Comparison of ENCODE assay signal across 16 mouse cellular contexts in the genomic region with DNA sequence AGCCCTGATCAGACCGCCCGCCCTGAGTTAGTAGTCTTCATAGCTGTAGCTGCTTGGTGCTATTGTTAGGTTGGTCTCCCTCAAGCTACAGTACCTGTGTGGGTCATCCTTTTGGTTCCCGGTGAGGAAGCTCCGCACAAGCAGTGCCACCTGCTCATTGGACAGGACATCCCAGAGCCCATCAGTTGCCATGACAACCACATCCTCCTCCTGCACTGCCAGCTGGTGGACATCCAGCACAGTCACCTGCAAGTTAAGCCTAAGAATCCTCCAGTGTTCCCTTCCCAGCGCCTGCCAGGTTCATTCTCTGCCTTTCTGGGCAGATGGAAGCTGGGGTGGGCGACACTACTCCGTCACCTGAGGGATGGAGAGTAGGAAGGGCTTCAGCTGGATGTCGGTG. TPM values are rescaled to one million over a fixed set of nuclear protein-coding genes. Genes with fewer than 3 reads are reported as not detected.
DNase-seq lines count a peak whose midpoint lies in the region; ATAC-seq and TF ChIP-seq lines count a peak whose summit lies in the region.
"Had no signal": no experiment of that assay in that cellular context is flagged by ENCODE, and none has a peak within 500 bp of the region (broad histone marks: within the 10 kb centered on the region; RNA-seq: fewer than 3 reads in every experiment).

No protein-coding gene starts in this region.

- 63% methylated on average over 8 of the region's 8 CpGs for WGBS in hindbrain, embryonic 13.5 days
- 83% methylated on average over 8 of the region's 8 CpGs for WGBS in hindbrain, embryonic 11.5 days
- 77% methylated on average over 8 of the region's 8 CpGs for WGBS in hindbrain, embryonic 16.5 days
- WGBS in lung, postnatal 0 days, result 88% methylated on average over 8 of the region's 8 CpGs

- peaks cover 30% of the 10 kb centered on the region for H3K4me1 ChIP-seq in hindbrain, embryonic 13.5 days (replicated peaks)
- no peaks in the 10 kb centered on the region; the same call in 1 of the 2 replicates for H3K4me1 ChIP-seq in hindbrain, embryonic 11.5 days (replicated peaks; ENCODE audit: control insufficient read depth, insufficient read depth, low read length)
- H3K4me1 ChIP-seq in hindbrain, embryonic 16.5 days (ENCODE audit: control insufficient read depth, insufficient read depth, low read depth, low read length), result peaks cover 11% of the 10 kb centered on the region
- H3K4me1 ChIP-seq in lung, postnatal 0 days (ENCODE audit: insufficient read depth, low read depth, low read length), result peaks cover 2% of the 10 kb centered on the region; the same call in 1 of the 2 replicates

- H3K4me3 ChIP-seq in hindbrain, embryonic 13.5 days, result no peak overlapping the region
- no peak overlapping the region for H3K4me3 ChIP-seq in hindbrain, embryonic 11.5 days (ENCODE audit: low read depth, low read length)
- no peak overlapping the region for H3K4me3 ChIP-seq in hindbrain, embryonic 16.5 days (ENCODE audit: low read length)
- no peak overlapping the region for H3K4me3 ChIP-seq in lung, postnatal 0 days (ENCODE audit: low read depth, low read length)
- H3K4me3 ChIP-seq: myocyte had no signal

- H3K9me3 ChIP-seq in hindbrain, embryonic 13.5 days, result no peaks in the 10 kb centered on the region
- no peaks in the 10 kb centered on the region for H3K9me3 ChIP-seq in hindbrain, embryonic 11.5 days (ENCODE audit: control insufficient read depth, low read length)
- H3K9me3 ChIP-seq in hindbrain, embryonic 16.5 days (ENCODE audit: control insufficient read depth, low read length), result no peaks in the 10 kb centered on the region
- H3K9me3 ChIP-seq in lung, postnatal 0 days (ENCODE audit: low read length), result no peaks in the 10 kb centered on the region

- H3K27ac ChIP-seq in hindbrain, embryonic 13.5 days, result peak overlapping the region; percentile 79
- H3K27ac ChIP-seq in hindbrain, embryonic 11.5 days (ENCODE audit: low read depth, low read length), result no peak overlapping the region
- H3K27ac ChIP-seq in hindbrain, embryonic 16.5 days (ENCODE audit: low read depth, low read length), result peak overlapping the region; percentile 53; the same call in 1 of the 2 replicates
- H3K27ac ChIP-seq in lung, postnatal 0 days (ENCODE audit: low read length), result no peak overlapping the region

- intact Hi-C loops in gastrocnemius, postnatal 36 days (cut with DNase I), result no loop called here

- peaks cover 19% of the 10 kb centered on the region; the same call in 1 of the 2 replicates for H3K27me3 ChIP-seq in hindbrain, embryonic 13.5 days
- H3K27me3 ChIP-seq in hindbrain, embryonic 11.5 days (ENCODE audit: control insufficient read depth, insufficient read depth, low read length), result no peaks in the 10 kb centered on the region
- no peaks in the 10 kb centered on the region for H3K27me3 ChIP-seq in hindbrain, embryonic 16.5 days (replicated peaks; ENCODE audit: control insufficient read depth, insufficient read depth, low read length)
- no peaks in the 10 kb centered on the region for H3K27me3 ChIP-seq in lung, postnatal 0 days (replicated peaks; ENCODE audit: insufficient read depth, low read length)

- H3K36me3 ChIP-seq in hindbrain, embryonic 13.5 days, result peaks cover 23% of the 10 kb centered on the region
- 0 out of 2 replicates have a peak, but pooled peaks cover 3% of the 10 kb centered on the region for H3K36me3 ChIP-seq in hindbrain, embryonic 11.5 days (ENCODE audit: control insufficient read depth, insufficient read depth, low read length)
- peaks cover 8% of the 10 kb centered on the region for H3K36me3 ChIP-seq in hindbrain, embryonic 16.5 days (ENCODE audit: control insufficient read depth, insufficient read depth, low read length)
- H3K36me3 ChIP-seq in lung, postnatal 0 days (ENCODE audit: insufficient read depth, low read length), result 0 out of 2 replicates have a peak, but pooled peaks cover 3% of the 10 kb centered on the region

- peak; percentile 36 for ATAC-seq in hindbrain, embryonic 13.5 days (ENCODE audit: low FRiP score)
- ATAC-seq in hindbrain, embryonic 11.5 days (ENCODE audit: low FRiP score), result no peak
- ATAC-seq in hindbrain, embryonic 16.5 days, result peak; percentile 61
- ATAC-seq in lung, postnatal 0 days, result no peak
- ATAC-seq: activated CD4-positive, CD25-positive, alpha-beta regulatory T cell, adult 4 months had no signal

- DNase-seq in hindbrain, embryonic 11.5 days (ENCODE audit: low spot score), result no peak
- peak; percentile 59 for DNase-seq in right cerebral cortex, postnatal 25 days
- DNase-seq in right cerebral cortex, adult 2 months (ENCODE audit: low spot score in 2 of 2), result no peak
- no peak for DNase-seq in adrenal gland, postnatal 25 days
- no peak for DNase-seq in gastrocnemius, postnatal 36 days
- DNase-seq in lung, postnatal 0 days (ENCODE audit: low spot score), result no peak
- DNase-seq: embryo, embryonic 11 days; heart, postnatal 36 days; kidney, adult 9 months; lung, postnatal 10 days; right cerebral cortex, postnatal 14 days; thymus, postnatal 25 days had no signal

- TF ChIP-seq CTCF in lung, postnatal 0 days (IDR thresholded peaks at IDR 0.05), result no peak

- TF ChIP-seq EP300 in lung, postnatal 0 days (IDR thresholded peaks at IDR 0.05), result no peak

- 0 out of 2 replicates have a peak overlapping the region, but pooled peaks have one; percentile 10 for H3K4me2 ChIP-seq in hindbrain, embryonic 13.5 days
- no peak overlapping the region for H3K4me2 ChIP-seq in hindbrain, embryonic 11.5 days (replicated peaks; ENCODE audit: low read depth, low read length)
- peak overlapping the region; percentile 6; the same call in 1 of the 2 replicates for H3K4me2 ChIP-seq in hindbrain, embryonic 16.5 days (ENCODE audit: low read length)
- H3K4me2 ChIP-seq in lung, postnatal 0 days (replicated peaks; ENCODE audit: low read depth, low read length), result no peak overlapping the region

- peak overlapping the region; percentile 58 for H3K9ac ChIP-seq in hindbrain, embryonic 13.5 days
- no peak overlapping the region for H3K9ac ChIP-seq in hindbrain, embryonic 11.5 days (ENCODE audit: low read depth, low read length)
- H3K9ac ChIP-seq in hindbrain, embryonic 16.5 days (ENCODE audit: low read depth, low read length), result no peak overlapping the region
- no peak overlapping the region for H3K9ac ChIP-seq in lung, postnatal 0 days (replicated peaks; ENCODE audit: low read depth)

RNA-seq across cellular contexts. Expression of gene Ppm1m, which starts 3.9 kb away (rescaled TPM):
- polyA plus RNA-seq in hindbrain, embryonic 13.5 days (2015; fragmentation: Nextera tagmentation; extraction: Ambion mirVana), result 16.6 and 19.0 TPM in 2 replicates
- 21.7 TPM in 2 replicates for polyA plus RNA-seq in hindbrain, embryonic 11.5 days (2014; fragmentation: Nextera tagmentation; extraction: Ambion mirVana)
- polyA plus RNA-seq in hindbrain, embryonic 16.5 days (2015; fragmentation: Nextera tagmentation; extraction: Ambion mirVana), result 20.9 TPM in 2 replicates
- total RNA-seq in adrenal gland, postnatal 25 days (2021), result 119 and 156 TPM in 2 replicates
- total RNA-seq in gastrocnemius, postnatal 36 days (2021), result 1 to 10 TPM; 3.0 to 3.3 TPM
- polyA plus RNA-seq in lung, postnatal 0 days (2015; fragmentation: Nextera tagmentation; extraction: Ambion mirVana), result 33.4 and 37.2 TPM in 2 replicates

RNA-seq across cellular contexts. Expression of gene Twf2, which starts 7.2 kb away (rescaled TPM):
- polyA plus RNA-seq in hindbrain, embryonic 13.5 days (2015; fragmentation: Nextera tagmentation; extraction: Ambion mirVana), result 53.5 and 53.9 TPM in 2 replicates
- polyA plus RNA-seq in hindbrain, embryonic 11.5 days (2014; fragmentation: Nextera tagmentation; extraction: Ambion mirVana), result 57.3 and 59.6 TPM in 2 replicates
- polyA plus RNA-seq in hindbrain, embryonic 16.5 days (2015; fragmentation: Nextera tagmentation; extraction: Ambion mirVana), result 49.9 and 50.3 TPM in 2 replicates
- 111 and 128 TPM in 2 replicates for total RNA-seq in adrenal gland, postnatal 25 days (2021)
- total RNA-seq in gastrocnemius, postnatal 36 days (2021), result 100 to 1,000 TPM; 113 to 156 TPM
- polyA plus RNA-seq in lung, postnatal 0 days (2015; fragmentation: Nextera tagmentation; extraction: Ambion mirVana), result 64.2 and 64.6 TPM in 2 replicates

RNA-seq across cellular contexts. Expression of gene Wdr82, which starts 25.0 kb away (rescaled TPM):
- 32.6 and 33.7 TPM in 2 replicates for polyA plus RNA-seq in hindbrain, embryonic 13.5 days (2015; fragmentation: Nextera tagmentation; extraction: Ambion mirVana)
- polyA plus RNA-seq in hindbrain, embryonic 11.5 days (2014; fragmentation: Nextera tagmentation; extraction: Ambion mirVana), result 32.7 and 32.8 TPM in 2 replicates
- 26.7 and 30.6 TPM in 2 replicates for polyA plus RNA-seq in hindbrain, embryonic 16.5 days (2015; fragmentation: Nextera tagmentation; extraction: Ambion mirVana)
- total RNA-seq in adrenal gland, postnatal 25 days (2021), result 82.4 and 83.3 TPM in 2 replicates
- total RNA-seq in gastrocnemius, postnatal 36 days (2021), result 10 to 100 TPM; 18.4 to 20.3 TPM
- 11.3 and 13.2 TPM in 2 replicates for polyA plus RNA-seq in lung, postnatal 0 days (2015; fragmentation: Nextera tagmentation; extraction: Ambion mirVana)

RNA-seq across cellular contexts. Expression of gene Tlr9, which starts 26.7 kb away (rescaled TPM):
- polyA plus RNA-seq in hindbrain, embryonic 13.5 days (2015; fragmentation: Nextera tagmentation; extraction: Ambion mirVana), result 0.04 and 0.05 TPM in 2 replicates
- not detected in 2 replicates for polyA plus RNA-seq in hindbrain, embryonic 11.5 days (2014; fragmentation: Nextera tagmentation; extraction: Ambion mirVana)
- polyA plus RNA-seq in hindbrain, embryonic 16.5 days (2015; fragmentation: Nextera tagmentation; extraction: Ambion mirVana), result 0.04 and 0.09 TPM in 2 replicates
- total RNA-seq in adrenal gland, postnatal 25 days (2021), result 0.67 and 0.85 TPM in 2 replicates
- under 1 TPM; 0.25 to 0.31 TPM for total RNA-seq in gastrocnemius, postnatal 36 days (2021)
- 0.12 and 0.15 TPM in 2 replicates for polyA plus RNA-seq in lung, postnatal 0 days (2015; fragmentation: Nextera tagmentation; extraction: Ambion mirVana)
- polyA plus RNA-seq: myocyte had no signal

RNA-seq across cellular contexts. Expression of gene Glyctk, which starts 37.8 kb away (rescaled TPM):
- polyA plus RNA-seq in hindbrain, embryonic 13.5 days (2015; fragmentation: Nextera tagmentation; extraction: Ambion mirVana), result 5.4 and 5.7 TPM in 2 replicates
- 3.9 and 4.9 TPM in 2 replicates for polyA plus RNA-seq in hindbrain, embryonic 11.5 days (2014; fragmentation: Nextera tagmentation; extraction: Ambion mirVana)
- 2.1 TPM in 2 replicates for polyA plus RNA-seq in hindbrain, embryonic 16.5 days (2015; fragmentation: Nextera tagmentation; extraction: Ambion mirVana)
- total RNA-seq in adrenal gland, postnatal 25 days (2021), result 3.7 and 4.8 TPM in 2 replicates
- 1 to 10 TPM in 1 of 2 experiments, under 1 TPM in 1; 0.76 to 1.2 TPM for total RNA-seq in gastrocnemius, postnatal 36 days (2021)
- polyA plus RNA-seq in lung, postnatal 0 days (2015; fragmentation: Nextera tagmentation; extraction: Ambion mirVana), result 0.67 and 0.71 TPM in 2 replicates

Comparison
In these comparisons a context has a peak if more than half of its experiments do, and no peak if none do; other contexts are left out.
1. ATAC-seq: peak in hindbrain, embryonic 13.5 days (single experiment) and hindbrain, embryonic 16.5 days (single experiment); none in hindbrain, embryonic 11.5 days (single experiment) and lung, postnatal 0 days (single experiment).
2. H3K27ac ChIP-seq: peak in hindbrain, embryonic 13.5 days (single experiment) and hindbrain, embryonic 16.5 days (single experiment); none in hindbrain, embryonic 11.5 days (single experiment) and lung, postnatal 0 days (single experiment).
3. H3K4me2 ChIP-seq: peak in hindbrain, embryonic 13.5 days (single experiment) and hindbrain, embryonic 16.5 days (single experiment); none in hindbrain, embryonic 11.5 days (single experiment) and lung, postnatal 0 days (single experiment).